Mouse (Mus musculus): ENCODE measurements at regions not wholly inside any gene's neighbourhood (a gene's known extent, or its start where the extent isn't known, plus 50 kb on each side); places are given as distances from the start of the nearest gene placed in this dataset.

- no peak for TF ChIP-seq POLR2A (IDR thresholded peaks at IDR 0.05; ENCODE audit: insufficient read depth, low read depth, low read length)
- TF ChIP-seq CTCF (IDR thresholded peaks at IDR 0.05), result no peak
Measured at GRCm38 (mm10) chr14:100735276-100735675, 450.8 kb upstream of the Klf12 start.

Data from heart, adult 2 months (tissue).